Mouse (Mus musculus): ENCODE data around the gene Ttc8.

GRCm38 (mm10) chr12:98961008-98961407 lies 40.6 kb downstream of the Ttc8 start:
- no peak for TF ChIP-seq ZNF384 (IDR thresholded peaks at IDR 0.05; ENCODE audit: low read depth, low read length)
- TF ChIP-seq HCFC1 (IDR thresholded peaks at IDR 0.05; ENCODE audit: borderline replicate concordance, insufficient read depth, low read length): no peak
- no peak for TF ChIP-seq CHD2 (IDR thresholded peaks at IDR 0.05; ENCODE audit: low read depth, low read length)
- no peak for TF ChIP-seq MAFK (IDR thresholded peaks at IDR 0.05; ENCODE audit: insufficient read depth, low read depth, low read length)
- TF ChIP-seq ZC3H11A (IDR thresholded peaks at IDR 0.05; ENCODE audit: borderline replicate concordance, low read depth, low read length): no peak
